Mouse (Mus musculus): Measurements from ENCODE around the gene Zpr1. TPM values are rescaled to one million over a fixed set of nuclear protein-coding genes. Genes with fewer than 3 reads are reported as not detected.

Zpr1 gene
- polyA plus RNA-seq, 1 experiment from 2014 or later, result 43.3 TPM

DNA sequence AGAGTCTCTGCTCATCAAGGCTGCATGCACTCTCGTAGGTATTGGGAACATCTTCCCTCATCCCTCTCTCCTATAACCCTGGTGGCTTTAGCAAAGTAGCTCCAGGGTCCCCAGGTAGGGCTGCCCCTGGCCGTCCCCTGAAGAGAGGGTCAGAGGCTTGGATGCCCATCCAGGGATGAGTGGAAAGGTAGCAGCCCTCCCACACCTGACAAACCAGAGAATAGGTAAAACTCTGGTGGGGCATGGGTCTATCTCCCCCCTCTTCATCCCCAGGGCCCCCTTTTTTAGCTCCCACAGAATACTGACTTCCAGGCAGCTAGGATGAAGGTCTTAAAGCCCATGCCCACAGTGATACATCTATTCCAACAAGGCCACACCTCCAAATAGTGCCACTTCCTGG is 47.6 kb downstream of the Zpr1 start:
- DNase-seq (ENCODE audit: low spot score), result no peak
- no peak overlapping the region for H3K27ac ChIP-seq
- no peak overlapping the region for H3K4me2 ChIP-seq (ENCODE audit: low read length)
- H3K4me1 ChIP-seq (replicated peaks; ENCODE audit: insufficient read depth, low read length), result no peaks in the 10 kb centered on the region
- no peak overlapping the region for H3K9ac ChIP-seq (ENCODE audit: low read depth, low read length)
- H3K27me3 ChIP-seq (ENCODE audit: insufficient read depth, low read length), result no peaks in the 10 kb centered on the region
- no peak for ATAC-seq (replicated peaks; ENCODE audit: low FRiP score, low read depth)
- no peaks in the 10 kb centered on the region for H3K9me3 ChIP-seq (replicated peaks; ENCODE audit: low read length)
- no peak for TF ChIP-seq CTCF (IDR thresholded peaks at IDR 0.05; ENCODE audit: low read depth)
- no peak overlapping the region for H3K4me3 ChIP-seq (replicated peaks; ENCODE audit: low read depth, low read length)
- H3K36me3 ChIP-seq (ENCODE audit: insufficient read depth, low read length), result no peaks in the 10 kb centered on the region
- WGBS, result 84% methylated on average over 2 of the region's 2 CpGs

DNA sequence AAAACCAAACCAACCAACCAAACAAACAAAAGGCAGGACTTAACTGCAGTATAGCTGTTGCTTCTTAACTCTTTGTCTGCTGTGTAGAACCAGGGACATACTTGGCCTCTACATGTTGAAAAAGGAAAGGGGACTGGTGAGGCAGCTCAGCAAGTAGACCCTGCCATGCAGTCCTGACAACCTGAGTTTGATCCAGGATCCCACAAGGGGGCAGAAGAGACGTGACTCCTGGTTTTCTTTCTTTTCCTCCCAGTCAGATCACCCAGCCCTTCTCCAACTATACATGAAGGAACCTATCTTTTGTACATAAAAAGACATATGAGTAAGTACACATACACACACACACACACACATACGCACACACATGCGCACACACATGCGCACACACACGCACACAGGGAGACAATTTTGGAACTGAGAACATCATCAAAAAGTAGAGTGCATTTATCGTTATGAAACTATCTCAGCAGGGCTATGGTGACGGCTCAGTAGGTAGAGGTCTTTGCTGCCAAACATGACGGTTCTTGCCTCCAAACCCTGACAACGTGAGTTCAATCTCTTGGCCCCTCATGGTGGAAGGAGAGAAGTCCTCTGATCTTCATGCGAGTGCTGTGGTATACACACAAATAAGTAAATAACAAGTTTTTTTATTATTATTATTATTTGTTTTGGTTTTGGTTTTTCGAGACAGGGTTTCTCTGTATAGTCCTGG is 54.0 kb downstream of the Zpr1 start:
- TF ChIP-seq CTCF (IDR thresholded peaks at IDR 0.05; ENCODE audit: low read depth), result no peak
- WGBS, result 91% methylated on average over 11 of the region's 11 CpGs
- no peak overlapping the region for H3K9ac ChIP-seq (ENCODE audit: low read depth, low read length)
- no peak overlapping the region for H3K4me3 ChIP-seq (replicated peaks; ENCODE audit: low read depth, low read length)
- DNase-seq (ENCODE audit: low spot score), result no peak
- no peaks in the 10 kb centered on the region for H3K36me3 ChIP-seq (ENCODE audit: insufficient read depth, low read length)
- no peaks in the 10 kb centered on the region for H3K9me3 ChIP-seq (replicated peaks; ENCODE audit: low read length)
- no peak for ATAC-seq (replicated peaks; ENCODE audit: low FRiP score, low read depth)
- no peak overlapping the region for H3K4me2 ChIP-seq (ENCODE audit: low read length)
- H3K4me1 ChIP-seq (replicated peaks; ENCODE audit: insufficient read depth, low read length), result 0 out of 2 replicates have a peak, but pooled peaks cover 7% of the 10 kb centered on the region
- H3K27ac ChIP-seq, result no peak overlapping the region
- no peaks in the 10 kb centered on the region for H3K27me3 ChIP-seq (ENCODE audit: insufficient read depth, low read length)

DNA sequence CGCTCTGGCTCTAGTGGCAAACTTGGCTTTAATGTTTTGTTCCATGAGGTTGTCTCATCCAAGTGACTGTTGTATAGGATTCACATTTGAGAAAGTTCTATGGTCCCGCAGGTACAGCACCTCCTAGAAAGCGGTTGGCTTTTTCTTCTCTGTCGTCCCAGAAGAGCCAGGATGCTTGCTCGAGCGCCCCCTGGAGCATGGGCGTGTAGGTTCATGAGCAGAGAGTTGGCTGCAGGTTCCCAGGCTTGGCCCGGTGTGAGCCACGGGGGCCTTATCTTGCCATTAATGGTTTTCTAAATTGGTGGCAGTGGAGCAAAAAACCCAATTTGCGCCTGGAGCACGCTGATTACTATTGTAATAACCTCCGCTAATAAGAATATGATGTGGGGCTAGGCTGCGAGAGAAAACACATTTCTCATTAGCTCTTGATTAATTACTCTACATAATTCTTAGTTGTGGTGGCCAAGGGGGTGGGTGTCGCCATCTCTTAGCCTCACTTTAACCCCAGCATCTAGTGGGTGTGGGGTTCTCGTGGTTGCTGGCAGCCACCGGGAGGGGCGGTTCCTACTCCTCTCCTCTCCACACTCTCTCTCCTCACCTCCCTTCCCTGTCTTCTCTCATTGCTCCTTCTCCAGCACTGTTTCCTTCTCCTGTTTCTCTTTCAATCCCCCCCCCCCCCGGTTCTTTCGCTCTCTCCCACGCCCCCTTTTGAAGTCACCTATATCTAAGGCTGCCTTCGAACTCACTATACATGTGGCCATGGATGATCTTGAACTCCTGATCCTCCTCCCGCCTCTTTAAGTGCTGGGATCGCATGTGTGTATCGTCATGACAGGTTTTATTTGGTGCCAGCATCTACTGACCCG is 55.1 kb downstream of the Zpr1 start:
- peak; percentile 40; the same call in 1 of the 2 replicates for TF ChIP-seq CTCF (IDR thresholded peaks at IDR 0.05; ENCODE audit: low read depth)
- no peak overlapping the region for H3K9ac ChIP-seq (ENCODE audit: low read depth, low read length)
- H3K27me3 ChIP-seq (ENCODE audit: insufficient read depth, low read length), result no peaks in the 10 kb centered on the region
- H3K36me3 ChIP-seq (ENCODE audit: insufficient read depth, low read length), result no peaks in the 10 kb centered on the region
- H3K9me3 ChIP-seq (replicated peaks; ENCODE audit: low read length), result no peaks in the 10 kb centered on the region
- H3K4me1 ChIP-seq (replicated peaks; ENCODE audit: insufficient read depth, low read length), result 0 out of 2 replicates have a peak, but pooled peaks cover 7% of the 10 kb centered on the region
- H3K4me3 ChIP-seq (replicated peaks; ENCODE audit: low read depth, low read length), result no peak overlapping the region
- DNase-seq (ENCODE audit: low spot score) (no peak), ATAC-seq (replicated peaks; ENCODE audit: low FRiP score, low read depth) (no peak)
- H3K4me2 ChIP-seq (ENCODE audit: low read length), result no peak overlapping the region
- 73% methylated on average over 25 of the region's 25 CpGs for WGBS
- H3K27ac ChIP-seq, result no peak overlapping the region

DNA sequence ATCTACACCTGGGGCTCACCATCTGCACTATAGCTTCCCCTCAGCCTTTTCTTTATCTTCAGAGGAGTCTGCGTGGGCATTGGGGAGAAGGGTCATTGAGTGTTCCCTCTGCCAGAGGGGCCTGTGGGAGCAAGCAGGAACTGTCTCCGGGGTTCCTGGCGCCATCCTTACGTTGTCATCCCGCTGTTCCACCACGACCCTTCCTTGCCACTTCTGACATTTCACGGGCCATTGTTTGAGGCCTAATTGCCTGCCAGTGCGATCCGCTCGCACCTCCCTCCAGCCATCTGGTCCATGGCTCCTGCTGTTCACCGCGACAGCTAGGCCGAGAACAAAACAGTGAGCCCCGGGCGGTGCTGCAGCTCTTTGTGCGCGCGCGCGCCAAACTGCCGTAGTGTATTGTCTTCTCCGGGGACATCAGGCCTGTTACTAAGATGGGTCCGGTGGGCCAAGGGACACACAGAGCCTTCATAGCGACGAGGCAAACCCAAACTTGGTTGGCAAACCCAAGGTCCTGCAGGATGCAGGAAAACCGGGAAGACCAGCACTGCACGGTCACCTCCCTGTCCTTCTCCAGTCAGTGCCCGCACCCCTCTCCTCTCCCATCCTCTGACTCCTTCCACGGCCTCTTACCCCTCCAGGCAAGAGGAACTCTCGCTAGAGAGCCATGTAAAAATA is 55.8 kb downstream of the Zpr1 start:
- Histone ChIP-seq H3K4me2 (ENCODE audit: low read length) (peak overlapping the region; percentile 54), H3K27me3 (ENCODE audit: insufficient read depth, low read length) (no peaks in the 10 kb centered on the region), H3K9ac (ENCODE audit: low read depth, low read length) (peak overlapping the region; percentile 47), H3K36me3 (ENCODE audit: insufficient read depth, low read length) (no peaks in the 10 kb centered on the region), H3K4me1 (replicated peaks; ENCODE audit: insufficient read depth, low read length) (0 out of 2 replicates have a peak, but pooled peaks cover 7% of the 10 kb centered on the region), H3K27ac (no peak overlapping the region), H3K9me3 (replicated peaks; ENCODE audit: low read length) (no peaks in the 10 kb centered on the region), H3K4me3 (replicated peaks; ENCODE audit: low read depth, low read length) (peak overlapping the region; percentile 24; the same call in 1 of the 2 replicates)
- no peak for TF ChIP-seq CTCF (IDR thresholded peaks at IDR 0.05; ENCODE audit: low read depth)
- 6% methylated on average over 30 of the region's 30 CpGs for WGBS
- peak; percentile 44 for DNase-seq (ENCODE audit: low spot score)
- ATAC-seq (replicated peaks; ENCODE audit: low FRiP score, low read depth), result no peak; the same call in 1 of the 2 replicates

DNA sequence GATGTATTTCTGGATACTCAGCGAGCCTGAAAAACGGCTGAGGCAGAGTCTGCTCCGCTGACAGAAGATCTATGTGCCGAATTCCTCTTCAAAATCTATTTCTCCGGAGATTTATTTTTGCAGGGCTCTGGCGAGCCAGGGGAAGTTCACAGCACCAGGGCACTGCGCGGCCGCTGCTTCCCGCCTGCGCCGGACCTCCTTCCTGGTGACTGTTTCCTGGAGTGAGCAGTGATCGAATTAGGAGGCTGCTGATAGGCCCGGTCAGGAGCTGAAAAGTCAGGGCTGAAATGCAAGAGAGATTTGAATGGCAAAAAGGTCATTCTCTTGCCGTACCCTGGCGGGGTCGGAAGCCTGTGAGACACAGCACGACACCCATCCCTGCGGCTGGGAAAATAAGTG is 56.4 kb downstream of the Zpr1 start:
- Histone ChIP-seq H3K4me2 (ENCODE audit: low read length) (peak overlapping the region; percentile 54), H3K36me3 (ENCODE audit: insufficient read depth, low read length) (no peaks in the 10 kb centered on the region), H3K27ac (no peak overlapping the region), H3K9ac (ENCODE audit: low read depth, low read length) (peak overlapping the region; percentile 47), H3K9me3 (replicated peaks; ENCODE audit: low read length) (no peaks in the 10 kb centered on the region), H3K27me3 (ENCODE audit: insufficient read depth, low read length) (no peaks in the 10 kb centered on the region), H3K4me1 (replicated peaks; ENCODE audit: insufficient read depth, low read length) (0 out of 2 replicates have a peak, but pooled peaks cover 7% of the 10 kb centered on the region), H3K4me3 (replicated peaks; ENCODE audit: low read depth, low read length) (peak overlapping the region; percentile 24; the same call in 1 of the 2 replicates)
- WGBS, result 4% methylated on average over 19 of the region's 19 CpGs
- DNase-seq (ENCODE audit: low spot score) (peak; percentile 60), ATAC-seq (replicated peaks; ENCODE audit: low FRiP score, low read depth) (no peak)
- no peak for TF ChIP-seq CTCF (IDR thresholded peaks at IDR 0.05; ENCODE audit: low read depth)

All from kidney, postnatal 0 days (tissue).